Mouse (Mus musculus) embryo, embryonic 10 days (tissue): ENCODE results near the gene Cd27.

ENCODE experiments used
- DNase-seq: peaks from one replicate; pipeline ENCODE4 v3.0.0-alpha.2; 2015; ENCODE audit warnings: low spot score

The Cd27 gene

GRCm38 (mm10) chr6:125244551-125244950 lies 7.7 kb upstream of the Cd27 start:
- no peak for DNase-seq

- no peak for DNase-seq
Measured at GRCm38 (mm10) chr6:125241566-125241965, 4.8 kb upstream of the Cd27 start.

- DNase-seq, result no peak
Measured at GRCm38 (mm10) chr6:125240617-125241016, 3.8 kb upstream of the Cd27 start.

GRCm38 (mm10) chr6:125239547-125239946 lies 2.7 kb upstream of the Cd27 start:
- no peak for DNase-seq

GRCm38 (mm10) chr6:125238396-125238795 lies 1.6 kb upstream of the Cd27 start:
- no peak for DNase-seq

GRCm38 (mm10) chr6:125237421-125237820 lies 611 bp upstream of the Cd27 start:
- no peak for DNase-seq

GRCm38 (mm10) chr6:125236341-125236740 lies 469 bp downstream of the Cd27 start:
- DNase-seq, result no peak

- DNase-seq, result no peak
Measured at GRCm38 (mm10) chr6:125234520-125234828, 2.3 kb downstream of the Cd27 start.

GRCm38 (mm10) chr6:125233816-125234519 lies 2.8 kb downstream of the Cd27 start:
- no peak for DNase-seq

GRCm38 (mm10) chr6:125232516-125232915 lies 4.3 kb downstream of the Cd27 start:
- DNase-seq, result no peak

- no peak for DNase-seq
Measured at GRCm38 (mm10) chr6:125232045-125232437, 4.8 kb downstream of the Cd27 start.

GRCm38 (mm10) chr6:125231117-125232044 lies 5.4 kb downstream of the Cd27 start, which contains the start of gene Tapbpl:
Gene Tapbpl (minus strand): TSS chr6:125231860.
- peak; percentile 74 for DNase-seq

- no peak for DNase-seq
Measured at GRCm38 (mm10) chr6:125230571-125230970, 6.2 kb downstream of the Cd27 start.

- DNase-seq, result peak; percentile 32
Measured at GRCm38 (mm10) chr6:125225518-125226115, 11.2 kb downstream of the Cd27 start.

GRCm38 (mm10) chr6:125222577-125222976 lies 14.2 kb downstream of the Cd27 start:
- DNase-seq, result no peak

- DNase-seq, result no peak
Measured at GRCm38 (mm10) chr6:125222146-125222545, 14.7 kb downstream of the Cd27 start.

GRCm38 (mm10) chr6:125221115-125221745 lies 15.6 kb downstream of the Cd27 start:
- no peak for DNase-seq

GRCm38 (mm10) chr6:125218963-125219362 lies 17.8 kb downstream of the Cd27 start:
- peak; percentile 70 for DNase-seq

- DNase-seq, result no peak
Measured at GRCm38 (mm10) chr6:125217899-125218298, 18.9 kb downstream of the Cd27 start.

GRCm38 (mm10) chr6:125216898-125217297 lies 19.9 kb downstream of the Cd27 start:
- no peak for DNase-seq

GRCm38 (mm10) chr6:125215148-125215954 lies 21.5 kb downstream of the Cd27 start, which contains the start of gene Vamp1:
Gene Vamp1 (plus strand): TSS chr6:125215551.
- DNase-seq, result peak; percentile 97
